Comparison of ENCODE assay signal across 9 mouse cellular contexts in genomic region chr4:142180289-142180688, GRCm38 (mm10). TPM values are rescaled to one million over a fixed set of nuclear protein-coding genes. Genes with fewer than 3 reads are reported as not detected.
DNase-seq lines count a peak whose midpoint lies in the region; ATAC-seq lines count a peak whose summit lies in the region.
"Had no signal": no experiment of that assay in that cellular context is flagged by ENCODE, and none has a peak within 500 bp of the region (broad histone marks: within the 10 kb centered on the region; RNA-seq: fewer than 3 reads in every experiment).

No protein-coding gene starts in this region.

- H3K4me2 ChIP-seq in forebrain, embryonic 16.5 days (ENCODE audit: low read length) = no peak overlapping the region

- H3K4me1 ChIP-seq in forebrain, embryonic 16.5 days (replicated peaks; ENCODE audit: control insufficient read depth, insufficient read depth, low read length) = peaks cover 16% of the 10 kb centered on the region

- H3K9me3 ChIP-seq in forebrain, embryonic 16.5 days (ENCODE audit: control insufficient read depth, low read length) = no peaks in the 10 kb centered on the region

- no peaks in the 10 kb centered on the region for H3K27me3 ChIP-seq in forebrain, embryonic 16.5 days (replicated peaks; ENCODE audit: control insufficient read depth, insufficient read depth, low read length)

- DNase-seq in layer of hippocampus, adult 11-12 months (ENCODE audit: low spot score) = peak; percentile 72
- DNase-seq in layer of hippocampus, adult 9-10 months (ENCODE audit: low spot score) = no peak
- DNase-seq in heart, postnatal 10 days = peak; percentile 85 to 86
- peak; percentile 85 to 90 for DNase-seq in kidney, postnatal 4 days
- peak; percentile 77 to 80 for DNase-seq in lung, adult 18-20 months
- peak; percentile 40 for DNase-seq in right cerebral cortex, postnatal 25 days
- no peak for DNase-seq in spleen, postnatal 14 days (ENCODE audit: low spot score in 2 of 2)

- no peak overlapping the region for H3K4me3 ChIP-seq in forebrain, embryonic 16.5 days (replicated peaks; ENCODE audit: low read length)
- H3K4me3 ChIP-seq: erythroblast, embryonic 14.5 days had no signal

- WGBS in forebrain, embryonic 16.5 days = 17% methylated on average over 3 of the region's 3 CpGs

- H3K9ac ChIP-seq in forebrain, embryonic 16.5 days (replicated peaks; ENCODE audit: low read depth, low read length) = no peak overlapping the region

- no peaks in the 10 kb centered on the region for H3K36me3 ChIP-seq in forebrain, embryonic 16.5 days (ENCODE audit: control insufficient read depth, insufficient read depth)

- peak overlapping the region; percentile 48 for H3K27ac ChIP-seq in forebrain, embryonic 16.5 days (ENCODE audit: low read length)

- peak; percentile 82 for ATAC-seq in forebrain, embryonic 16.5 days

- intact Hi-C loops in heart, postnatal 10 days (cut with DNase I) = no loop called here

RNA-seq across cellular contexts. Expression of gene Kazn, which starts 58.9 kb away (rescaled TPM):
- 26.5 and 27.6 TPM in 2 replicates for polyA plus RNA-seq in forebrain, embryonic 16.5 days (2015; fragmentation: Nextera tagmentation; extraction: Ambion mirVana)
- total RNA-seq in heart, postnatal 10 days (2021) = 1 to 10 TPM; 7.3 to 9.1 TPM

Comparison
In these comparisons a context has a peak if more than half of its experiments do, and no peak if none do; other contexts are left out.
1. DNase-seq: peak in layer of hippocampus, adult 11-12 months (single experiment), heart, postnatal 10 days (2 of 2), kidney, postnatal 4 days (2 of 2), lung, adult 18-20 months (2 of 2) and right cerebral cortex, postnatal 25 days (single experiment); none in layer of hippocampus, adult 9-10 months (single experiment) and spleen, postnatal 14 days (0 of 2).